Mouse (Mus musculus): ENCODE data around the gene Zfp14. TPM values are rescaled to one million over a fixed set of nuclear protein-coding genes. Genes with fewer than 3 reads are reported as not detected.
A peak's percentile ranks its signal among the peaks of the same experiment; 100 is the strongest.

Gene Zfp14
- 1.1 and 2.5 TPM in 2 replicates for polyA plus RNA-seq (2012; rRNA removed)

DNA sequence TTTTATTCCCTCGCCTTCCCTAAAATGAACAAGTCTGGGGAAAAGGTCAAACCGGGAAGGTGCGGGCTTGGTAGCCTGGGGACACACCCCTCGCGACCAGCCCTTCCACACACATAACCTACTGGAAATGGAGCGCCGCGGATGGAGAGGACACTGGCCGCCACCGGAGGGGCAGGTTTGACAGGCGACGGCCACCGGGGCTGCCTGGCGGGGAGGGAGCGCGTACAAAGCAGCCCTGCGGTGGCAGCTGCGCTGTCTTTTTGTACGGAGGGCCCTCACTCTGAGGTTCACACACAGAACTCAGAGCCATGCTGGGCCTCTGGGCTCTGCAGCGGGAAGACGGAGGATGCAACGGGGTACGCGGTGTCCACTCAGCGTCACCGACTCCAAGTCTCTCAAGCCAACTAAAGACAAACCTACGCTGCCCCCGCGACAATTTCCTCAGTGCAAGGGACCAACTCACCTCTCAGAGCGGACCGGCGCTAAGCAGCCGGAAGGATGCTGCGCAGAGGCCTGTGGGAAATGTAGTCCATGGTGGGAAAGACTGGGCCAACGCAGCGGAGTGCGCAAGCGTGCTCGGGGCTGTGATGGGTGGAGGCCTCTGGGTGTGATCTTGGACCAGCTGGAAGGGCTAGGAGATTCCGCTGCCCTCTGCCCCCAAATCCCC lies at the start of gene Zfp14:
Gene Zfp14, minus strand, starts transcription at position 499 of the 667 bp plus-strand sequence.
- WGBS: 1% methylated on average over 40 of the region's 40 CpGs

DNA sequence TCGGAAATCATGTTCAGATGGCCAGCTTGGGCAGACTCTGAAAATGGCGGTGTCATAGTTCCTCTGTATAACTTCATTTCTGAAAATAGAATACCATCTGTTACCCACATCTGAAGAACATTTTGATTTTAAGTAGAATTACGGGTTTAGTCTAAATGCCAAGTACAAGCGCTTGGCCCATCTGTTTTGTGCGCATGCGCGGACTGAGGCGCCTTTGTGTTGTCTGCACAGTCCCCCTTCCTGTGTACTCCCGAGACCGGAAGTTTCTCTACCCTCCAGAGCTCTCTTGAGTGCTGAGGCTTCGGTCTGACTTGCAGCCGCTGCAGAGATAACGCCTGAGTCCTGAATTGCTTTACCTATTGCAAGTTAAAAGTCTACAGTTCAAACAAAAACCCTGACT lies 48.1 kb upstream of the Zfp14 start:
- no peak for DNase-seq (ENCODE audit: low read depth, low spot score)
- 90% methylated on average over 13 of the region's 13 CpGs for WGBS

More for the DNA sequence above, at the start of gene Zfp14:
- DNase-seq (ENCODE audit: low read depth, low spot score): peak; percentile 94

DNA sequence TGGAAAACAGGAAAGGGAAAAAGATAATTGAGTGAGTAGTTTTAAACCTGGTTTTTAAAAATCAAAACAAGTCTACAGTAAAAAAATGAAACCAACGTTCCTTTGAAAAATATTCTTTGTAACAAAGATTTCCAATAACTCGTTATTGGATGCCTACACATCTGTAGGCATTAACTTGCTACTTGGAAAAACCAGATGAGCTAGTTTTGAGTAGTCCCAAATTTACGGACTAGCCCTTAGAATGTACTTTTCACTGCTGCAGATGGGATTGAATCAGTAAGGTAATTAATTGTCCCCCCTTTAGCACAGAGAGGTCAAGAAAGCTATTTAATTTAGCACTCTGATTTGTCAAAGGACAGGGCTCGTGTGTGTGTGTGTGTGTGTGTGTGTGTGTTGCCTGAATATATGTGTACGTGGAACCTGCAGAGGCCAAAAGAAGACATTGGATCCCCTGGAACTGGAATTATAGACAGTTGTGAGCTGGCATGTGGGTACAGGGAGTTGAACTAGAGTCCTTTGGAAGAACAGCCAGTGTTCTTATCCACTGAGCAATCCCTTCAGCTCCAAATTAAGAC lies 44.5 kb upstream of the Zfp14 start:
- WGBS: 3% methylated on average over 5 of the region's 5 CpGs
- DNase-seq (ENCODE audit: low read depth, low spot score): no peak

DNA sequence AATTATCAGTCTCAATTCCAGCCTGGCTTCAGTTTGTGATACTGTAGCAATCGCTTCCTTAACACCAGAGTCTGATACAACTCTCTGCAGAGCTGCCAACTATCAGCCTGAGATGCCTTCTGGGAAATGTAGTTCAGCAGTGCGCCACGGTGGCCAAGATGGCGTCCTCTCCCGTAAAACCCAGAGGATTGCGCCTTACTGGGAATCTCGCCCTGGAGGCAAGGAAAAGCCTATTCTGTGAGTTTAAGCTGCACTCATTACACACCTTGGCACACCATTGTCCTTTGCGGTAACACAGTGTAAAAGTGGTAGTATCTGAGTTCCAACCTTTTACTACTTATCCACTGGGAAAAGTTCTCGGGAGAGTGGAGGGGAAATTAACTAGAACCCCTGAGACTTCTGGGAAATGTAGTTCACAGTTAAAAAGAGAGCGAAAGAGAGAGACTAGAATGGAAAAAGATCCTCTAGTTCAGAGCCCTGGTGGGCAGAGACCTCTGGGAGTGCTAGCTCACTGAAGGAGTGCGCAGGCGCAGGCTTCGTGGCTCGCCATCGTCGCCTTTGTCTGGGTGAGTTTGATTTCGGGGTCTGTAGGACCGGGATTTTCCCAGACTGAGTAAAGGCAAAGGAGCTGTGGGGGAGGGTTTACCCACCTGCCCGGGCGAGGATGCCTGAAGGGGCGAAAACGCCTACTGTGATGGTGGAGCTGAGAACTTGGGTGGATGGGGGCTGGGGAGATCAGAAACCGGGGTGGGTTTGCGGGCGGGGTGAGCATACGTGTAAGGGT lies 43.7 kb upstream of the Zfp14 start, which contains the start of gene Zfp260:
Gene Zfp260, plus strand, starts transcription at position 132 of the 784 bp plus-strand sequence.
- DNase-seq (ENCODE audit: low read depth, low spot score): peak; percentile 88
- under 1% methylated on average over 26 of the region's 26 CpGs for WGBS

DNA sequence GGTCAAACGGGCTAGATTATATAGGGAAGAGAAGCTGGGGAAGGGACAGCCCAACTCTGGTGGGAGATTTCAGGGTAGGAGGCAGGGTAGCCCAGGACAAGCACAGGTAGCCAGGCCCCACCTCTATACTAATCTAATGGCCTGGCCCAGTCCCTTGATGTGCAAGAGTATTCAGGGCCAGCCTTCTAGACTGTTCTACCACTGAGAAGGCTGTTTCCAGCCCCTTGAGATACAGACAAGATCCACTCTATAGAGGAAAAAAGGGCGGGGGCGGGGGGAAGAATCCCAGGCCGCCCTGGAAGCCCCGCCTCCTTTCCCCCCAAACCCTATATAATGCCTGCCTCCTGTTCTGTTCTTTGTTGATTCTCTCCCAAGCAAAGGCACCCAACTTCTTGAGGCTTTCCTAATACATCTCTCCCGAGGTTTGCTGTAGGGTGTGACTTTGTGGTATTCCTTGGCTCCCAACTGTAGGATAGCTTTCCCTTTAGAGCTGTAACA lies 42.8 kb upstream of the Zfp14 start:
- WGBS: 73% methylated on average over 6 of the region's 6 CpGs
- no peak for DNase-seq (ENCODE audit: low read depth, low spot score)

DNA sequence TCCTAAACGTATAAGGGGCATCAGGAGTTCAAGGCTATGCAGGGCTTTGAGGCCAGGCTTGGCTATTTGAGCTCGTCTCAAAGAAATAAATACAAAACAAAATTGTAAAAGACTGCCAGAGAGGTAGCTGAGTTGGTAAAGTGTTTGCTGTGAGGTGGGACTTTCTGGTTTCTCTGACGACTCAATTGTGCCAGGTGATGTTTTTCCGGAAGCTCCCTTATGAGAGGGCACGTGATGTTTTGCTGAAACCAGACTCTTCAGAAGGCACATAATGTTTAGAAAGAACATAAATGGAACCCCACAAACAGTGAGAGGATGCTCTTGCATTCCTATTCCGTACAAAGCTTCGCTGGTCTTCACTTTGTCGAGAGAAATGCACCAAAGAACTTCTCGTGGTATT lies 41.5 kb upstream of the Zfp14 start:
- 81% methylated on average over 9 of the region's 9 CpGs for WGBS
- no peak for DNase-seq (ENCODE audit: low read depth, low spot score)

DNA sequence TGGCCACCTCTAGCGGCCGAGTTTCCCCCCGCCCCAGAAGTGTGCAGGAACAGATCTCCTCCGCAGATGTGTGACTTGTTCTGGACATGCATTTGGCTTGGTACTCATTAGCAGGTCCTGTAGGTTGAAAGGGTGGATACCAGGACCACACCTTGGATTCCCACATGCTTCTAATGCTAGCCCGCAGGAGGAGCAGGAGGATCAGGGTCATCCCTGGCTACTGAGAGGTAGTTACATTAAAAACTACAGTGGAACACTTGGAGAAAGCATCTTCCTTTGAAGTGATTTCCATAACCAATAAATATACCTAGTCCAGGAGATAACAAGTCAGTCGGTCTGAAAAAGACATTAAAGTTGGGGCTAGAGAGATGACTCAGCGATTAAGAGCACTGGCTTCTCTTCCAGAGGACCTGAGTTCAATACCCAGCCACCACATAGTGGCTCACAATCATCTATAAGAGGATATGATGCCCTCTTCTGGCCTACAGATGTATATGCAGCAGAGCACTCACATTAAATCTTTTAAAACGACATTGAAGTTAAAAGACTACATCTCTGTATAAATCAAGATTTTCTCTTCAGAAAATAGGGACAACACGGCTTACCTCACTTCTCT lies 39.9 kb upstream of the Zfp14 start:
- 3% methylated on average over 9 of the region's 9 CpGs for WGBS
- DNase-seq (ENCODE audit: low read depth, low spot score): no peak

DNA sequence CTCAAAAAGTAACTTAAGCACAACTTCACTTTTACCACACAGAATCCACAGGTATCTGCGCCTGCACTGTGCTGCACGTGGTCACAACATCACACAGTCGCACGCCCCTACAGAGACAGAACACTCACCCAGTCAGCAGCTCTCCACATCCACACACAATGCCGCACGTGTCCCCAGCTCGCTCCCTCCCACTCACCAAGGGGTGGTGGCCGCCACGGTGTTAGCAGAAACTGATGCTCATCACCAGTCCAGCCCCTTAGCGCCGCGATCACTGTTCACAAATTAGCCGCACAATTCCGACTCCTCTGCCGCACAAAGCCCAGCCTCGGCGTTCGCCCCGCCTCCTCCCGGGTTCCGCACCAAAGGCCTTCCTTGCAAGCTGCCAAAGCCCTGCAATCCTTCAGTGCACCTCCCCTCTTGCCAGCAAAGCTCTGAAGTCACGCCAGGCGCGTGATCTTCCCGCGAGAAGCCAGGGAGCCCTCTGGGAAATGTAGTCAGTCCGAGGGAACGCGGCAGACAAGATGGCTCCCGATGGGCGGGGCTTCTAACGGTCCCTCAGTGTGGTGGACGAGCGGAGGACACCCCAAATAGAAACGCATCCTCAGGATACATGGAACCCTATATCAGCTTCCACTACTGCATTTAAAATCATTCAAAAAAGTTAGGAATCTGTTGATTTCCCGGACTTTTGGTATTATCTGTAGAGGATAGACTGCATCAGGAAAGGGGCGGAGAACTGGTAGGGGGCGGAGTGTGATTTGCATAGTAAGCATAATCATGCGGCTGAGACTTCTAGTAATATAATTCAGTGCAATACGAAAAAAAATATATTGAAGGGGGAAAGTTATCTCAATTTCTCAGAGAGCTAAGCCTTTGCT lies 39.2 kb upstream of the Zfp14 start, which contains the start of the genes Gm26920 and Zfp566:
Gene Gm26920, minus strand, starts transcription at position 319 of the 878 bp plus-strand sequence.
Gene Zfp566, minus strand, starts transcription at position 436 of the 878 bp plus-strand sequence.
- peak; percentile 94 for DNase-seq (ENCODE audit: low read depth, low spot score)
- under 1% methylated on average over 40 of the region's 40 CpGs for WGBS

DNA sequence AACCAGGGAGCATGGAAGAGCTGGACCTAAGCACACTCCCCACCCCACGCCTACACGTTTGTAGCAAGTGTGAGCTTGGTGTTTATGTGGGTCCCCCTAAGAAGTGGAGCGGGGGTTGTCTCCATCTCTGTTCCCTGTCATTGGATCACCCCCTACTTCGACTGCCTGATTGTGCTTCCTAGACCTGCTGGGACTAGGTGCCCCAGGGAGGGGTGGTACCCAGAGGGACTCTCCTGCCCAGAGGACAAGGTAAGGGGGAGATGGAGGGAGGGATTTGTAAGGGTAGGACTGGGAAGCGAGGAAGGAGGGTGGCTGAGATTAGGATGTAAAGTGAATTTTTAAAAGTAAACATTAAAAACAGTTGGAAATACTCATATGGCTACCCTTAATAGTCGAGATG lies 38.2 kb upstream of the Zfp14 start:
- WGBS: 24% methylated on average over 6 of the region's 6 CpGs
- DNase-seq (ENCODE audit: low read depth, low spot score): no peak

DNA sequence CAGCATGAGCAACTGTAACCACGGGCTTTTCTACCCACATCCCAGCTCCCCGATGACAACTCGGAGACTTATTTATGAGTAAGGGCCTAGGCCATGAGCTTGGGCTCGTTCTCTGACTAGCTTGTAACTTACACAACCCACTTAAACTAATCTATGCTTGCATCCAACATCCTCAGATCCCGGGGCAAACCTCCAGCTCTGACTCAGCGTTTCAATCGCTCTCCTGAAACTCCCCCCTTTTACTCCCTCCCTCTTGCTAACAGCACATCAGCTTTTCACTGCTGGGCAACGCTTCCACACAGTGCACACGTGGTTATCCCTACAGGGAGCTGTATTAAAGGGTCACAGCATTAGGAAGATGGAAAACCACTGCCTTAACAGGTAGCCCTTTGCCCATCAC lies 35.3 kb upstream of the Zfp14 start:
- DNase-seq (ENCODE audit: low read depth, low spot score): no peak
- 32% methylated on average over 9 of the region's 9 CpGs for WGBS

DNA sequence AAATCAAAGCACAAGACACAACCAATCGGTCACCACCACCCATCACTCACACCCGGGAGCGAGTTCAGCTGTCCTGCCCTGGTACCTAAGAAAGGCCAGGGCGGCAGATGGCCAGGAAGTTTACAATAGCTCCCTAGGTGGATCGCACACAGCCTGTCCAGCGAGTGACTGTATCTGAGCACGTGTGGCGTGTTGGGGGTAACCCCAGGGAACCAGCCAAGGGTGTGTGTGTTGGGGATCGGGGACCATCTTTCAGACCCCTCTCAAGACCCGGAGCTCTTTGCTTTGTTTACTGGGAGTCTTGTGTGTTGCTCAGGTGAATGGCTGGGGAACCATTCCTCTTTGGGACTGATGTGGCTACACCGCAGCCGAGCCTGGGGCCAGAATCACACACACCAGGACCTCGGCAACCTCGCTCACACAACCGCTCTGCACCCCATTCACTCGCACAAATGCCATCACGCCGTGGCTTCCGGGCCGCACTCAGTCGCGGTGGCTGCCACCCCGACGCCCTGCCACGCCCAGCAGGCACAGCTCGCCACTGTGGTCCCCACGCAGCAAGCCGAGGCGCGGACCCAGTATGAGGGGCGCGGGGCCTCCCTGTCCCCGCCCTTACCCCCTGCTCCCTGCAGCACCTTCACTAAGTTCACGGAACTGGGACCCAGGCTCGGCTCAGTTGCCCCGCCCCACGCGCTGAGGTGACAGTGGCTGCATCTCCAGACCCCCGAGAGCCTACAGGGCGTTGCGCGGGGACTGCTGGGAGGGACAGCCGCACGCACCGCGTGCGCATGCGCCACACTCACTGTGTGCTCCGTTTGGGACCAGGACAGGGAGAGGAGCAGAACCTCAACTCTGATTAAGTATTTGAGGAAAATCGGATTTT lies 21.2 kb upstream of the Zfp14 start, which contains the start of gene Zfp82:
Gene Zfp82, minus strand, starts transcription at position 755 of the 883 bp plus-strand sequence.
- WGBS: under 1% methylated on average over 50 of the region's 50 CpGs
- DNase-seq (ENCODE audit: low read depth, low spot score): no peak

DNA sequence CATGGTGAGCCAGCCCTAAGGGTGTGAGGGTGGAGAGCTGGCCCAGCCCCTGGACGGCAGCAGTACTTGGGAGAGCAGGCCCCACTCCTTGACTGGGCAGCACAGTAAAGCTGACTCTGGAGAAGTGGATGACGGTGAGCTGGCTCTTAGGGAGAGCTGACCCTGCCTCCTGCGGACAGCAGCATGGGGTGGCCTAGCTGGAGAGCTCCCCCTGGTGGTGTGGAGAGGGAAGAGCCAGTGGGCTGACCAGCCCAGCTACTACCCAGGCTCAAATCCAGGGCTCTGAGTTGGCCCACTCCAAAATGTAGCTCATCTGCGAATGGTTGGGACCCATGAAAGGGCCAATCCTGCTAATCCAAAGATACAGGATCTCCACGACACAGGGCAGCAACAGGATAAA lies 13.4 kb upstream of the Zfp14 start:
- DNase-seq (ENCODE audit: low read depth, low spot score): no peak
- WGBS: 89% methylated on average over 5 of the region's 5 CpGs

DNA sequence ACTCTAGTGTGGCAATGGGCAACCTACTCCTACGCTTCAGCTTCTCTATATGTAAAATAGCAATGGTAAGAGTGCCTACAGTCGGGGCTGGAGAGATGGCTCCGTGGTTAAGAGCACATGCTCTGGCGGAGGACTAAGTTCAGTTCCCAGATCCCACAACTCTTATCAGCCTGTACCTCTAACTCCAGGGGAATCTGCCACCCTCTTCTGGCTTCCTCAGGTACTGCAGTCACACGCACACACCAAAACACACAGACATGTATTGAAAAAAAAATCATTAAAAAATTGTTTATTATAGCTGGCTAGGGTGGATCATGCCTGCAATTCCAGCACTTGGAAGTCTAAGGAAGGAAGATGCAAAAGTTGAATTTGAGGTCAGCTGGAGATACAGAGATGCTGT lies 11.3 kb upstream of the Zfp14 start:
- 94% methylated on average over 5 of the region's 5 CpGs for WGBS
- no peak for DNase-seq (ENCODE audit: low read depth, low spot score)

DNA sequence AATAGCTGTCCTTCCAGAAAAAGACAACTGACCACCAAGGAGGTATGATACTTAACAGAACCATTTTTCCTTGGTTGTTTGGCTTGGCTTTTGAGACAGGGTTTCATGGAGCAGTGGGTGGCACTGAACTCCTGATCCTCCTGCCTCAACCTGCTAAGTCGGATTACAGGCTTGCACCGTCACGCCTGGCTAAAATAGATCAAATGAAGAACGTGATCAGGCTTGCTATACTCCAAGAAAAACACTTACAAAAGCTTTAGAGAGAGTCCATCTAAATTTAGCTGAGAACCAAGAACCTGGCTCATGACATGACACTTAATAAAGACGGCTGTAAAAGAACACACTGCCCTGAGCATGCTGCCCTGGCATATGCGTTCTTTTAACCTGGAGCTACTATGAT lies 9.2 kb upstream of the Zfp14 start:
- DNase-seq (ENCODE audit: low read depth, low spot score): no peak
- 85% methylated on average over 6 of the region's 6 CpGs for WGBS

DNA sequence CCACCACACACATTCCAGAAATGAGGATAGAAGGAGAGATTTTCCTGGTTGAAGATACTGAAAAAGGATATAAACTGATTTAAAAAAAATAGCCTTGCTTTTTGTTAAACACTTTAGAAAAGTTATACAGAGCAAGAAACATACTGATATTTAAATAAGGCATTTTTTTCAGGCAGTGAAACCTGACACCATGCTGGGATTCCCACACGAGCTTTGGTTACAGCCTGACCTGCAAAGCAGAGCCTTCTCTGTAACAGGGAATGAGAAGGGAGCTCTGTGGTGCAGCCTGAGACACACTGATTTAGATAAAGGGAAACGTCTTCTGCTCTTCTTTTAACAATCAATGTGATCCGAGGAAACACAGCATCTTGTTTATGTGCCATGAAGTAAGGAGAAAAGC lies 2.4 kb upstream of the Zfp14 start:
- WGBS: 5% methylated on average over 3 of the region's 3 CpGs

DNA sequence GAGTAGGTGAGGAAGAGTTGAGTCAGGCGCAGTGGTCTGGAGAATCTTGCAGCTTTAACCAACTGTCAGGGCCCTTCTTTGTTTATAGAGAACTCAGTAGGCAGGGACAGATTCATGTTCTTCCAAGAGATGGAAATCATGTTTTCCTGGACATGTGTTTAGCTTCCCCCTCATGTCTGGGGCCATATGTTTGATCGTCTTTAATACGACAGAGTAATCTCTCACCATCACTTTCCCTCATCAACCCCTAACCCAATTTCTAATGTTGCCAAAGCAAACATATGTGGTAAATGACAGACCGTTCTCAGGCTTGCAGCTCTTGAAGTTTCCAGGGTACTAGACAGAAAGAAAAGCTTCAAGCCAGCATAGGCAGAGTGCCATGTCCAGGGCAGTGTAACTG lies 3.1 kb downstream of the Zfp14 start:
- DNase-seq (ENCODE audit: low read depth, low spot score): no peak
- WGBS: 76% methylated on average over 4 of the region's 4 CpGs

More for the DNA sequence above, 2.4 kb upstream of the Zfp14 start:
- no peak for DNase-seq (ENCODE audit: low read depth, low spot score)

DNA sequence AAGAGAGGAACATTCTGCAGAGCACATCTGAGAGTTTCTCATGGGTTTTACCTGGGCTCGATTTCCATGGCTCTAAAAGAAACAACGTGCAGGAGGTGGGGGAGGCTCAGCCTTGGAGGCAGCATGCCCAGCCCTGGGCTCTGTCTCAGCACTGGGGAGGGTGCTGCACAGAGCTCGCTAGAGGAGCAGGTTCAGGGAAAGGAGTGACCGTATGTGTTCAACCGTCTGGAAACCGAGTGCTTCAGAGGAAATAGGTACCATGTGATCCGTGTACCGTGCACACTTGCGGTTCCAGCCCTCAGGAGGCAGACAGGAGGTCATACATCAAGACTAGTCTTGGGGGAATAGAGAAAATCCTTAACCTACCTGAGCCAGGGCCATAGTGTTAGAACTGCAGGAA lies 6.8 kb downstream of the Zfp14 start:
- no peak for DNase-seq (ENCODE audit: low read depth, low spot score)
- WGBS: 59% methylated on average over 9 of the region's 9 CpGs

DNA sequence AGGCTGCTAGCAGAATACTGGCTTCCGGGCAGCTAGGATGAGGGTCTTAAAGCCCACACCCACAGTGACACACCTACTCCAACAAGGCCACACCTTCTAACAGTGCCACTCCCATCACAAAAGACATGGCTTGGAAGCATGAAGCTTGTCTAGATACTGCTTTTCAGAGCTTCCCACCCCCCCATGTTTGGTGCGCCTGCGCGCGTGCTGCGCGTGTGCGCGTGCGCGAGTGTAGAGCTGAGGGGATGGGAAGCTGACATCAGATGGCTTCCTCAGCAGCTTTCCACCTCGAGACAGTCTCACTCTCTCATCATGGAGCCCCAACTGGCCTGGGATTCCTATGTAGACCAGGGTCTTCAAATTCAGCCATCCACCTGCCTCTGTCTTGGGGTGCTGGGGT lies 16.8 kb downstream of the Zfp14 start:
- 95% methylated on average over 12 of the region's 12 CpGs for WGBS
- no peak for DNase-seq (ENCODE audit: low read depth, low spot score)

Data from large intestine, adult 2 months (tissue).